Mouse (Mus musculus) bone marrow macrophage, adult 2 months (primary cell): ENCODE measurements around the gene Klk1b5.

Source experiments
- CTCF ChIP-seq: IDR thresholded peaks from 2 replicates; pipeline ENCODE4 v1.5.1; 2012; ENCODE audit warnings: low read depth, mild to moderate bottlenecking, low read length, moderate library complexity
- POLR2A ChIP-seq: IDR thresholded peaks from 2 replicates; pipeline ENCODE4 v1.6.1; 2012; ENCODE audit warnings: mild to moderate bottlenecking, low read depth, low read length, borderline replicate concordance

- TF ChIP-seq CTCF (no peak), POLR2A (no peak)
Observed at GRCm38 (mm10) chr7:44253023-44253616, 37.4 kb downstream of the Klk1b5 start.
